Mouse (Mus musculus): ENCODE results near the gene Gm20931. TPM values are rescaled to one million over a fixed set of nuclear protein-coding genes. Genes with fewer than 3 reads are reported as not detected.
"Not testable (repeated sequence)": the region's sequence is repeated elsewhere in the genome, so short reads cannot be mapped to it uniquely, and the experiment has no call there.

Gene Gm20931
- not detected in 2 replicates for total RNA-seq (2012; rRNA removed)
- polyA plus RNA-seq (2012; ENCODE audit: insufficient read depth in 1 of 2, insufficient read length in 2 of 2, low read depth in 1 of 2, low replicate concordance in 2 of 2, missing spikeins in 1 of 2): not detected

DNA sequence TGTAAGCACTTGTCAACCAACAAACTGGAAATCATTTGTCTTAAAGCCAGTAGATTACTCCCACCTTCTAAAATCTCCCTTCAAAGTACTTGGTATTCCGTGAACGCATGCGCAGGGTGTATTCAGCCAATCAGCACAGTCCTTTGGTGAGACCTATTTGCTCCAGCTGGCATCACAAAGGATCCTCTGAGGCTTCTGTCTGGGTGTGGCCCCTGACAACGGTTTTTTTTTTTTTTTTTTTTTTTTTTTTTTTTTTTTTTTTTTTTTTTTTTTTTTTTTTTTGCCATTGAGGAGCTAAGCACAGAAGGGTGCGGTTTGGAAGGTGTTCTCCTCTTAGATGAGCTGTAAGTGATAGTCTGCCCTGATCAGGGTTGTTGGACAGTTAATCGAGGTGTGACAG lies at the start of gene Gm20931:
TSS of gene Gm20931 (plus strand) at position 301 of the 400 bp plus-strand sequence.
- DNase-seq (ENCODE audit: low read depth, low spot score); H3K27me3 ChIP-seq (ENCODE audit: control insufficient read depth in 1 of 2, insufficient read depth in 2 of 2, low read length in 2 of 2); H3K27ac ChIP-seq (ENCODE audit: control insufficient read depth, low read depth, low read length); H3K4me3 ChIP-seq (ENCODE audit: control insufficient read depth in 1 of 2, insufficient read depth in 1 of 2, low read depth in 2 of 2, low read length in 2 of 2); H3K9ac ChIP-seq (ENCODE audit: control insufficient read depth, low read depth, low read length, poor library complexity, severe bottlenecking); H3K36me3 ChIP-seq (ENCODE audit: control insufficient read depth in 1 of 2, insufficient read depth in 2 of 2, low read length in 2 of 2); H3K79me2 ChIP-seq (ENCODE audit: control insufficient read depth, insufficient read depth, low read length, poor library complexity); H3K9me3 ChIP-seq (replicated peaks; ENCODE audit: insufficient read depth, low read length); H3K4me1 ChIP-seq (ENCODE audit: control insufficient read depth in 1 of 2, insufficient read depth in 2 of 2, low read length in 2 of 2): not testable (repeated sequence)

Measured in MEL (cell line).